Mouse (Mus musculus) liver, postnatal 0 days (tissue): ENCODE results near the gene Samd10. TPM values are rescaled to one million over a fixed set of nuclear protein-coding genes. Genes with fewer than 3 reads are reported as not detected.

ENCODE experiments used
- ATAC-seq: fragments of 200-750 bp; cut with Nextera tagmentation; 2 replicates; pipeline ENCODE4 v1.8.0; 2017; ENCODE audit warnings: mild to moderate bottlenecking, moderate library complexity
- DNase-seq: peaks from one replicate; pipeline ENCODE4 v3.0.0-alpha.2; 2016
- H3K27ac ChIP-seq: fragments of 300-500 bp; sonication (generic); 2 replicates; pipeline ENCODE4 v1.5.1; 2014; ENCODE audit warnings: antibody characterized with exemption, moderate library complexity, mild to moderate bottlenecking, low read depth
- H3K27me3 ChIP-seq: fragments of 300-500 bp; sonication (generic); 2 replicates; pipeline ENCODE4 v1.6.1; 2014; ENCODE audit warnings: low read length, control low read depth, mixed read lengths; ENCODE audit not compliant: insufficient read depth
- H3K36me3 ChIP-seq: fragments of 300-500 bp; sonication (generic); replicated peaks from 2 replicates; pipeline ENCODE4 v1.6.1; 2014; ENCODE audit warnings: mild to moderate bottlenecking, control low read depth, low read length, moderate library complexity, mixed read lengths; ENCODE audit not compliant: insufficient read depth
- H3K4me1 ChIP-seq: fragments of 300-500 bp; sonication (generic); 2 replicates; pipeline ENCODE4 v1.6.1; 2014; ENCODE audit warnings: antibody characterized with exemption, mild to moderate bottlenecking, control low read depth; ENCODE audit not compliant: insufficient read depth
- H3K4me2 ChIP-seq: fragments of 300-500 bp; sonication (generic); 2 replicates; pipeline ENCODE4 v1.6.1; 2014; ENCODE audit warnings: low read depth, mild to moderate bottlenecking, low read length, moderate library complexity, mixed read lengths
- H3K4me3 ChIP-seq: fragments of 300-500 bp; sonication (generic); 2 replicates; pipeline ENCODE4 v1.5.1; 2014; ENCODE audit warnings: low read depth, low read length
- H3K9ac ChIP-seq: fragments of 300-500 bp; sonication (generic); replicated peaks from 2 replicates; pipeline ENCODE4 v1.6.1; 2014; ENCODE audit warnings: mild to moderate bottlenecking, moderate library complexity
- H3K9me3 ChIP-seq: fragments of 300-500 bp; sonication (generic); 2 replicates; pipeline ENCODE4 v1.6.1; 2016; ENCODE audit warnings: mild to moderate bottlenecking, control low read depth, low read length, mixed read lengths
- CTCF ChIP-seq: sonication (generic); IDR thresholded peaks from 2 replicates; pipeline ENCODE4 v1.5.1; 2016; ENCODE audit warnings: antibody characterized with exemption, low read depth
- EP300 ChIP-seq: IDR thresholded peaks from 2 replicates; pipeline ENCODE4 v1.6.1; 2016; ENCODE audit warnings: antibody characterized with exemption, low read depth, mild to moderate bottlenecking
- WGBS: fragments of 180-500 bp; shearing (Covaris S2); extraction: QIAGEN DNeasy Blood & Tissue Kit; methylation state at CpG from one replicate; pipeline ENCODE4 v1.1.7; 2014; ENCODE audit not compliant: insufficient replicate concordance; 5-methylcytosine and 5-hydroxymethylcytosine counted together
- polyA plus RNA-seq: library from polyadenylated mRNA; unstranded; fragments of >200 nt; fragmentation: Nextera tagmentation; extraction: Ambion mirVana; gene quantifications from 2 replicates; pipeline ENCODE4 v1.2.1, GENCODE M21; 2015

The Samd10 gene
- polyA plus RNA-seq, 1 experiment from 2014 or later, result 2.3 TPM

GRCm38 (mm10) chr2:181600226-181600758 lies 1.3 kb upstream of the Samd10 start:
- peak overlapping the region; percentile 55 for H3K9ac ChIP-seq
- H3K4me1 ChIP-seq, result peaks cover 21% of the 10 kb centered on the region
- H3K4me3 ChIP-seq, result peak overlapping the region; percentile 81
- no peaks in the 10 kb centered on the region for H3K36me3 ChIP-seq
- no peak overlapping the region for H3K27ac ChIP-seq
- H3K27me3 ChIP-seq, result no peaks in the 10 kb centered on the region
- ATAC-seq (no peak), DNase-seq (no peak)
- peak overlapping the region; percentile 79 for H3K4me2 ChIP-seq
- WGBS, result 55% methylated on average over 6 of the region's 6 CpGs
- TF ChIP-seq EP300 (no peak), CTCF (no peak)
- no peaks in the 10 kb centered on the region for H3K9me3 ChIP-seq

- ATAC-seq (no peak), DNase-seq (no peak)
- Histone ChIP-seq H3K4me2 (0 out of 2 replicates have a peak overlapping the region, but pooled peaks have one; percentile 95), H3K4me1 (peaks cover 21% of the 10 kb centered on the region), H3K27ac (no peak overlapping the region), H3K27me3 (no peaks in the 10 kb centered on the region), H3K9ac (no peak overlapping the region), H3K4me3 (no peak overlapping the region), H3K36me3 (no peaks in the 10 kb centered on the region), H3K9me3 (no peaks in the 10 kb centered on the region)
- 53% methylated on average over 7 of the region's 7 CpGs for WGBS
- no peak for TF ChIP-seq EP300
- 0 out of 2 replicates have a peak, but pooled peaks have one; percentile 5 for TF ChIP-seq CTCF
Measured at GRCm38 (mm10) chr2:181597378-181598061, 1.5 kb downstream of the Samd10 start.

GRCm38 (mm10) chr2:181596221-181596960 lies 2.6 kb downstream of the Samd10 start:
- Histone ChIP-seq H3K36me3 (no peaks in the 10 kb centered on the region), H3K4me1 (peaks cover 17% of the 10 kb centered on the region)

GRCm38 (mm10) chr2:181594946-181595696 lies 3.9 kb downstream of the Samd10 start:
- 0 out of 2 replicates have a peak, but pooled peaks cover 2% of the 10 kb centered on the region for H3K36me3 ChIP-seq
- no peaks in the 10 kb centered on the region for H3K9me3 ChIP-seq
- 72% methylated on average over 4 of the region's 4 CpGs for WGBS
- peaks cover 20% of the 10 kb centered on the region for H3K4me1 ChIP-seq
- ATAC-seq (no peak), DNase-seq (peak; percentile 46)
- no peak overlapping the region for H3K9ac ChIP-seq
- H3K4me2 ChIP-seq, result no peak overlapping the region
- no peak overlapping the region for H3K27ac ChIP-seq
- H3K27me3 ChIP-seq, result no peaks in the 10 kb centered on the region
- no peak overlapping the region for H3K4me3 ChIP-seq
- TF ChIP-seq EP300 (no peak), CTCF (peak; percentile 79)

More at GRCm38 (mm10) chr2:181596221-181596960, 2.6 kb downstream of the Samd10 start:
- no peak overlapping the region for H3K9ac ChIP-seq
- H3K27ac ChIP-seq, result no peak overlapping the region
- no peaks in the 10 kb centered on the region for H3K9me3 ChIP-seq
- 60% methylated on average over 6 of the region's 6 CpGs for WGBS
- no peak overlapping the region for H3K4me3 ChIP-seq
- DNase-seq, result no peak
- H3K27me3 ChIP-seq, result no peaks in the 10 kb centered on the region
- TF ChIP-seq CTCF (no peak), EP300 (no peak)
- ATAC-seq, result no peak
- H3K4me2 ChIP-seq, result no peak overlapping the region

- H3K4me2 ChIP-seq, result no peak overlapping the region
- DNase-seq, result no peak
- TF ChIP-seq EP300 (no peak), CTCF (0 out of 2 replicates have a peak, but pooled peaks have one; percentile 18)
- no peak overlapping the region for H3K4me3 ChIP-seq
- no peak overlapping the region for H3K27ac ChIP-seq
- no peak overlapping the region for H3K9ac ChIP-seq
- H3K27me3 ChIP-seq, result no peaks in the 10 kb centered on the region
- no peaks in the 10 kb centered on the region for H3K9me3 ChIP-seq
- peaks cover 7% of the 10 kb centered on the region; the same call in 1 of the 2 replicates for H3K36me3 ChIP-seq
- peaks cover 17% of the 10 kb centered on the region for H3K4me1 ChIP-seq
- no peak for ATAC-seq
Measured at GRCm38 (mm10) chr2:181593937-181594336, 5.1 kb downstream of the Samd10 start.

- Histone ChIP-seq H3K36me3 (peaks cover 13% of the 10 kb centered on the region), H3K4me3 (peak overlapping the region; percentile 90), H3K9ac (peak overlapping the region; percentile 94), H3K9me3 (no peaks in the 10 kb centered on the region), H3K27ac (peak overlapping the region; percentile 90), H3K27me3 (no peaks in the 10 kb centered on the region), H3K4me2 (peak overlapping the region; percentile 97), H3K4me1 (peaks cover 10% of the 10 kb centered on the region)
- ATAC-seq (peak; percentile 37), DNase-seq (no peak)
- 3% methylated on average over 6 of the region's 6 CpGs for WGBS
- no peak for TF ChIP-seq CTCF
- TF ChIP-seq EP300, result no peak
Measured at GRCm38 (mm10) chr2:181593042-181593421, 6.0 kb downstream of the Samd10 start.
